Mouse (Mus musculus): ENCODE data around the gene Nt5dc1. TPM values are rescaled to one million over a fixed set of nuclear protein-coding genes. Genes with fewer than 3 reads are reported as not detected.

Gene Nt5dc1
- polyA plus RNA-seq, 1 experiment, result 2.4 TPM

GRCm38 (mm10) chr10:34326701-34327100, 91.7 kb downstream of the Nt5dc1 start:
- H3K27ac ChIP-seq (ENCODE audit: insufficient read depth, low read length), result no peak overlapping the region
- peak; percentile 51; the same call in 1 of the 2 replicates for TF ChIP-seq CTCF (IDR thresholded peaks at IDR 0.05; ENCODE audit: extremely low read depth, insufficient read depth, low read length)
- no peak for TF ChIP-seq POLR2A (IDR thresholded peaks at IDR 0.05; ENCODE audit: extremely low read depth, insufficient read depth, low read length)
- peaks cover 2% of the 10 kb centered on the region; the same call in 1 of the 2 replicates for H3K4me1 ChIP-seq (ENCODE audit: control insufficient read depth, insufficient read depth, low read length)
- no peak overlapping the region for H3K4me3 ChIP-seq (ENCODE audit: insufficient read depth, low read length)

DNA sequence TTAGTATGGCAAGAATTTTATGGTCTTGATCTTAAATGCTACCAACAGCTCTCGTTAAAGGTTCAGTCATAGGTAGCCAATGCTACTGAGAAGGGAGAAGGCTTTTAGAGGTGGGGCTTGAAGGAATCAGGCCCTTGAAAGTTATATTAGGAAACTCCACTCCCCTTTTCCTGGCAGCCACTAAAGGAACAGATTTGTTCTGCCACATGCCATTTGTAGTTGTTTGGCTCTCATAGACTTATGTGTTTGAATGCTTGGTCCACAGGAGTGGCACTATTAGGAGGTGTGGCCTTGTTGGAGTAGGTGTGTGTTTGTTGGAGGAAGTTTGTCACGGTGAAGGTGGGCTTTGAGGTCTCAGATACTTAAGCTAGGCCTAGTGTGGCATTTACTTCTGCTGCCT, 97.5 kb downstream of the Nt5dc1 start:
- TF ChIP-seq POLR2A (IDR thresholded peaks at IDR 0.05; ENCODE audit: extremely low read depth, insufficient read depth, low read length) (no peak), CTCF (IDR thresholded peaks at IDR 0.05; ENCODE audit: extremely low read depth, insufficient read depth, low read length) (no peak)
- Histone ChIP-seq H3K4me3 (ENCODE audit: insufficient read depth, low read length) (no peak overlapping the region), H3K27ac (ENCODE audit: insufficient read depth, low read length) (no peak overlapping the region), H3K4me1 (ENCODE audit: control insufficient read depth, insufficient read depth, low read length) (peaks cover 2% of the 10 kb centered on the region)

DNA sequence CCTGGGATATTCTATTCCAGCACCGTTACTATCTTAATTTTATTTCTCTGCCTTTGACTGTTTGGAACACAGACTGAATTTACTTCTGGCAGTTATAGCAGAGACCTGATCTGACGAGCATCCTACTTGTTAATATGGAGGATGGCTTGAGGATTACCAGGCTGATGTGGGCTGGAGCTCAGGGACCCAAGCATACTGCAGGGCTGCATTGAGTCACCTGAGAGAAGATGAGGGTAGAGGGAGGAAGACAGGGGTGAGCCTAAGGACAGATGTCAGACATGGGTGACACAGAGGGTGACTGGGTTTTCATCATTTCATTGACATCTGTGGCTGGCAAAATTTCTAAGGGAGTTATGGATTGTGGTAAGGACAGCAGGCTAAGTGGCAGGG, 101.1 kb downstream of the Nt5dc1 start:
- Histone ChIP-seq H3K27ac (ENCODE audit: insufficient read depth, low read length) (no peak overlapping the region), H3K4me3 (ENCODE audit: insufficient read depth, low read length) (no peak overlapping the region), H3K4me1 (ENCODE audit: control insufficient read depth, insufficient read depth, low read length) (peaks cover 3% of the 10 kb centered on the region)
- no peak for TF ChIP-seq POLR2A (IDR thresholded peaks at IDR 0.05; ENCODE audit: extremely low read depth, insufficient read depth, low read length)
- no peak for TF ChIP-seq CTCF (IDR thresholded peaks at IDR 0.05; ENCODE audit: extremely low read depth, insufficient read depth, low read length)

GRCm38 (mm10) chr10:34316571-34317216, 101.7 kb downstream of the Nt5dc1 start:
- TF ChIP-seq CTCF (IDR thresholded peaks at IDR 0.05; ENCODE audit: extremely low read depth, insufficient read depth, low read length), result no peak
- no peak for TF ChIP-seq POLR2A (IDR thresholded peaks at IDR 0.05; ENCODE audit: extremely low read depth, insufficient read depth, low read length)
- H3K4me1 ChIP-seq (ENCODE audit: control insufficient read depth, insufficient read depth, low read length), result peaks cover 3% of the 10 kb centered on the region

GRCm38 (mm10) chr10:34312536-34312935, 105.8 kb downstream of the Nt5dc1 start:
- H3K4me1 ChIP-seq (ENCODE audit: control insufficient read depth, insufficient read depth, low read length), result peaks cover 3% of the 10 kb centered on the region
- TF ChIP-seq CTCF (IDR thresholded peaks at IDR 0.05; ENCODE audit: extremely low read depth, insufficient read depth, low read length) (peak; percentile 41), POLR2A (IDR thresholded peaks at IDR 0.05; ENCODE audit: extremely low read depth, insufficient read depth, low read length) (no peak)
- no peak overlapping the region for H3K4me3 ChIP-seq (ENCODE audit: insufficient read depth, low read length)
- no peak overlapping the region for H3K27ac ChIP-seq (ENCODE audit: insufficient read depth, low read length)

More at GRCm38 (mm10) chr10:34316571-34317216, 101.7 kb downstream of the Nt5dc1 start:
- peak overlapping the region; percentile 13; the same call in 1 of the 2 replicates for H3K4me3 ChIP-seq (ENCODE audit: insufficient read depth, low read length)
- H3K27ac ChIP-seq (ENCODE audit: insufficient read depth, low read length), result peak overlapping the region; percentile 4

DNA sequence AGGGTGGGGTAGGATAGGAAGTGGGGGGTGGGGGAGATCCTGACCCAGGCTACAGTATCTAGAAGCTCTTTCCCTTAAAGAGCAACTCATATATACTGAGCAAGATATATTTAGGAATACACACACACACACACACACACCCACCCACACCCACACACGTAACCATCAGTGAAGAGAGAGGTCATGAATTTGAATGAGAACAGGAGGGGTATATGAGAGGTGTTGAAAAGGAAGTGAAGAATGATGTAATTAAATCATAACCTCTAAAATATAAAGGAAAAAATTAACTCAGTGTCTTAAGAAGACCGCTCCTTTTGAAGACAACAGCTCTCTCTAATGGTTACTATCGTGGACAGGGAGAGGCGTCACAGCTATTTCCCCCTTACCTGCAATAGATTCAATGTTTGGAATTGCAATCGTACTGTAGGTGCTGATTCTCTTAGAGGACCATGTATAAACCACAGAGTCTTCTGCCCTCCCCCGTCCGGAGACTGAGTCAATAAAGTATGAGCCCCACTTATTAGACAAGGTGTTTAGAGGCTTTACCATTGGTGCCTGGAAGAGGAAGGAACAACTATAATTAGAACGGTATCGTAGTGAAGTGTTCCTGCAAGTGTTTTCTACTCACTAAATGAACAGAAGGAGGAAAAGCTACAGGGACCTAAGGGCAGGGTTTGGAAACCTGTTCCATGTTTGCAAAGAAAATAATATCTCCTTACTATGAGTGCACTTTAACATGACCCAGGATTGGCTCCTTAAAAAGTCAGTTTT, 108.3 kb downstream of the Nt5dc1 start:
- Histone ChIP-seq H3K4me3 (ENCODE audit: insufficient read depth, low read length) (no peak overlapping the region), H3K4me1 (ENCODE audit: control insufficient read depth, insufficient read depth, low read length) (0 out of 2 replicates have a peak, but pooled peaks cover 2% of the 10 kb centered on the region), H3K27ac (ENCODE audit: insufficient read depth, low read length) (no peak overlapping the region)
- no peak for TF ChIP-seq POLR2A (IDR thresholded peaks at IDR 0.05; ENCODE audit: extremely low read depth, insufficient read depth, low read length)
- TF ChIP-seq CTCF (IDR thresholded peaks at IDR 0.05; ENCODE audit: extremely low read depth, insufficient read depth, low read length), result no peak

GRCm38 (mm10) chr10:34307070-34307469, 111.3 kb downstream of the Nt5dc1 start:
- H3K4me3 ChIP-seq (ENCODE audit: insufficient read depth, low read length), result no peak overlapping the region
- 0 out of 2 replicates have a peak, but pooled peaks cover 3% of the 10 kb centered on the region for H3K4me1 ChIP-seq (ENCODE audit: control insufficient read depth, insufficient read depth, low read length)
- H3K27ac ChIP-seq (ENCODE audit: insufficient read depth, low read length), result no peak overlapping the region
- TF ChIP-seq CTCF (IDR thresholded peaks at IDR 0.05; ENCODE audit: extremely low read depth, insufficient read depth, low read length) (no peak), POLR2A (IDR thresholded peaks at IDR 0.05; ENCODE audit: extremely low read depth, insufficient read depth, low read length) (no peak)

GRCm38 (mm10) chr10:34300368-34300767, 118.0 kb downstream of the Nt5dc1 start:
- TF ChIP-seq CTCF (IDR thresholded peaks at IDR 0.05; ENCODE audit: extremely low read depth, insufficient read depth, low read length), result no peak
- no peak for TF ChIP-seq POLR2A (IDR thresholded peaks at IDR 0.05; ENCODE audit: extremely low read depth, insufficient read depth, low read length)
- Histone ChIP-seq H3K4me1 (ENCODE audit: control insufficient read depth, insufficient read depth, low read length) (0 out of 2 replicates have a peak, but pooled peaks cover 1% of the 10 kb centered on the region), H3K4me3 (ENCODE audit: insufficient read depth, low read length) (peak overlapping the region; percentile 56), H3K27ac (ENCODE audit: insufficient read depth, low read length) (no peak overlapping the region)

- H3K4me1 ChIP-seq (ENCODE audit: control insufficient read depth, insufficient read depth, low read length), result 0 out of 2 replicates have a peak, but pooled peaks cover 1% of the 10 kb centered on the region
- H3K27ac ChIP-seq (ENCODE audit: insufficient read depth, low read length), result peak overlapping the region; percentile 90
- TF ChIP-seq POLR2A (IDR thresholded peaks at IDR 0.05; ENCODE audit: extremely low read depth, insufficient read depth, low read length) (0 out of 2 replicates have a peak, but pooled peaks have one; percentile 16), CTCF (IDR thresholded peaks at IDR 0.05; ENCODE audit: extremely low read depth, insufficient read depth, low read length) (no peak)
- H3K4me3 ChIP-seq (ENCODE audit: insufficient read depth, low read length), result peak overlapping the region; percentile 56
Measured at GRCm38 (mm10) chr10:34297980-34298753, 120.2 kb downstream of the Nt5dc1 start.

Measured in cortical plate, adult 2 months (tissue).